Mouse (Mus musculus) lung, embryonic 16.5 days (tissue): Measurements from ENCODE around the gene Qpct. TPM values are rescaled to one million over a fixed set of nuclear protein-coding genes. Genes with fewer than 3 reads are reported as not detected.

Experiments
- ATAC-seq: fragments of 200-750 bp; cut with Nextera tagmentation; 2 replicates; pipeline ENCODE4 v1.8.0; 2017; ENCODE audit warnings: low read depth, mild to moderate bottlenecking, moderate library complexity
- H3K27ac ChIP-seq: fragments of 300-500 bp; sonication (generic); 2 replicates; pipeline ENCODE4 v1.5.1; 2014; ENCODE audit warnings: mild to moderate bottlenecking, control low read depth, low read length
- H3K27me3 ChIP-seq: fragments of 300-500 bp; sonication (generic); 2 replicates; pipeline ENCODE4 v1.6.1; 2014; ENCODE audit warnings: low read depth, low read length, mixed read lengths; ENCODE audit not compliant: control insufficient read depth, insufficient read depth
- H3K36me3 ChIP-seq: fragments of 300-500 bp; sonication (generic); 2 replicates; pipeline ENCODE4 v1.6.1; 2014; ENCODE audit warnings: low read length; ENCODE audit not compliant: control insufficient read depth, insufficient read depth
- H3K4me1 ChIP-seq: fragments of 300-500 bp; sonication (generic); replicated peaks from 2 replicates; pipeline ENCODE4 v1.6.1; 2014; ENCODE audit warnings: low read length, mixed read lengths; ENCODE audit not compliant: control insufficient read depth, insufficient read depth
- H3K4me2 ChIP-seq: fragments of 300-500 bp; sonication (generic); 2 replicates; pipeline ENCODE4 v1.6.1; 2014; ENCODE audit warnings: low read depth, low read length, control low read depth
- H3K4me3 ChIP-seq: fragments of 300-500 bp; sonication (generic); 2 replicates; pipeline ENCODE4 v1.5.1; 2014; ENCODE audit warnings: mild to moderate bottlenecking, low read length, control low read depth
- H3K9ac ChIP-seq: fragments of 300-500 bp; sonication (generic); 2 replicates; pipeline ENCODE4 v1.6.1; 2014; ENCODE audit warnings: low read length, control low read depth
- H3K9me3 ChIP-seq: fragments of 300-500 bp; sonication (generic); 2 replicates; pipeline ENCODE4 v1.6.1; 2016; ENCODE audit warnings: low read length; ENCODE audit not compliant: control insufficient read depth
- WGBS: fragments of 180-500 bp; shearing (Covaris S2); extraction: QIAGEN DNeasy Blood & Tissue Kit; methylation state at CpG from one replicate; pipeline ENCODE4 v1.1.7; 2014; 5-methylcytosine and 5-hydroxymethylcytosine counted together
- polyA plus RNA-seq: library from polyadenylated mRNA; unstranded; fragments of >200 nt; fragmentation: Nextera tagmentation; extraction: Ambion mirVana; gene quantifications from 2 replicates; pipeline ENCODE4 v1.2.1, GENCODE M21; 2015

Gene Qpct
- 25.9 and 26.3 TPM in 2 replicates for polyA plus RNA-seq

DNA sequence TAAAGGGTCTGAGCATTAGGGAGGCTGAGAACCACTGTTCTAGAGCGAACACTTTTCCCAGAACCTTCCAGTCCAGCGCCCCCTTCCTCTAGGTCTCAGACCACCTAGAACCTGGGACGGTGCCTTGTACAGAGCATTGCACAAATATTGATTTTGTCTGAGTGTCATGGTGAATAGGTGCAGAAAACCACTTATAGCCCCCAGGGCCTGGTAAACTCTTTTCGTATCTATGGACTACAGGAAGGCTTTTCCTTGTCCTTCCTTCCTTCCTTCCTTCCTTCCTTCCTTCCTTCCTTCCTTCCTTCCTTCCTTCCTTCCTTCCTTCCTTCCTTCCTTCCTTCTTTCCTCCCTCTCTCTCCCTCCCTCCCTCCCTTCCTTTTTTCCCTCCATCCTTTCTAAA, at the start of gene Qpct:
Gene Qpct (plus strand): TSS at position 301 of the 400 bp plus-strand sequence.
- Histone ChIP-seq H3K27ac (no peak within 1 kb of the TSS), H3K4me3 (peak within 1 kb of the TSS; percentile 66), H3K27me3 (no peaks in the 10 kb centered on the region; the same call in 1 of the 2 replicates), H3K36me3 (no peaks in the 10 kb centered on the region), H3K9ac (peak within 1 kb of the TSS; percentile 64), H3K4me1 (peaks cover 5% of the 10 kb centered on the region; the same call in 1 of the 2 replicates), H3K9me3 (no peaks in the 10 kb centered on the region), H3K4me2 (peak within 1 kb of the TSS; percentile 97)
- WGBS = 63% methylated on average over 4 of the region's 4 CpGs
- no peak for ATAC-seq

DNA sequence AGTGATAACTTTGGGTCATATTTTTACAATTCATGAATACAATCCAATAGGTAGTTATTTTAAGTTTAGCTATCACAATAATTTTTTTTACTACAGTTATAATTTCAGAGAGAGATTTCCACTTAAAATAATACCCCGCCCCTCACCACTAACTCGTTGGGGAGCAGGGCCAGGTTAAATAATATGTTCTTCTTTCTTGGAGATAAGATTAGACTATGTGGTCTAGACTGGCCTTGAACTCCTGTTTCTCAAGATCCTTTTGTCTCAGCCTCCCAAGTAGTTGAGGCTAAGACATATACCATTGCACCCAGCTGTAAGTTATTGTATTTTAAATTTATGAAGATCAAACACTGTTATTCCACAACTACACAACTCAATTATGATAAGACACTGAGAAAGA, 38.1 kb upstream of the Qpct start:
- Histone ChIP-seq H3K36me3 (peaks cover 7% of the 10 kb centered on the region), H3K4me1 (peaks cover 12% of the 10 kb centered on the region), H3K9ac (no peak overlapping the region), H3K27me3 (no peaks in the 10 kb centered on the region), H3K4me2 (no peak overlapping the region), H3K27ac (no peak overlapping the region), H3K4me3 (no peak overlapping the region), H3K9me3 (no peaks in the 10 kb centered on the region)
- WGBS = 59% methylated on average over 2 of the region's 2 CpGs
- no peak for ATAC-seq

DNA sequence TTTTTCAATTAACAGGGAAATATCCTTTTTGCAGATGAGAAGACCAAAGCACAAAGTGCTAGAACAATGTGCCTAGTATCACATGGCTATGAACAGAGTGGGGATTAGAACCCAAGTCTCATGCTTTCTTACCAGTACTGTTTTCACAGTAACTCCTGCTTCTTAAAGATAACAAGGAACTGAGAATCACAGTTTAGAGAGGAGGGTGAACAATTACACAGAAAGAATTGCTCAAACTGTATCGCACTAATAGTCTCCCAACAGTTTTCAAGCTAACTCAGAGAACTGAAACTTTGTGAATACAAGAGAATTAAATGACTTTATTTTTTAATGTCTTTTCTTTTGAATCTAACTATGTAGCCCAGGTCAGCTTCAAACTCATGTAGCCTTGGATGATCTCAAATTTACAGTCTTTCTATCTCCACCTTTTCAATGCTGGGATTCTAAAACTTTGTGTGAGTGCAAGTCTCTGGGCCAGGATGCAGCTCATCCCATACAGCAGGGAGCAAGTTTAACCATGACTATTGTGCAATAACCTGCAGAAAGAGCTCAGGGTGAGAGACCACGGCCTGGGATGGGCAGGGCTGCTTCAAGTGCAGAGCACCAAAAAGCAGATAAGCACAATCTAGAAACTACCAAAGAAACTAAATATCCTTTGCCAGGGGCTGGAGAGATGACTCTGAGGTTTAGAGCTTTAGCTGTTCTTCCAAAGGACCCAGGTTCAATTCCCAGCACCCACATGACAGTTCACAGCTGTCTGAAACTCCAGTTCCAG, 36.6 kb upstream of the Qpct start:
- ATAC-seq = no peak
- Histone ChIP-seq H3K27ac (no peak overlapping the region), H3K9ac (no peak overlapping the region), H3K27me3 (no peaks in the 10 kb centered on the region), H3K36me3 (peaks cover 7% of the 10 kb centered on the region), H3K4me3 (no peak overlapping the region), H3K9me3 (no peaks in the 10 kb centered on the region), H3K4me2 (no peak overlapping the region), H3K4me1 (peaks cover 18% of the 10 kb centered on the region)
- WGBS = 80% methylated on average over 2 of the region's 2 CpGs

DNA sequence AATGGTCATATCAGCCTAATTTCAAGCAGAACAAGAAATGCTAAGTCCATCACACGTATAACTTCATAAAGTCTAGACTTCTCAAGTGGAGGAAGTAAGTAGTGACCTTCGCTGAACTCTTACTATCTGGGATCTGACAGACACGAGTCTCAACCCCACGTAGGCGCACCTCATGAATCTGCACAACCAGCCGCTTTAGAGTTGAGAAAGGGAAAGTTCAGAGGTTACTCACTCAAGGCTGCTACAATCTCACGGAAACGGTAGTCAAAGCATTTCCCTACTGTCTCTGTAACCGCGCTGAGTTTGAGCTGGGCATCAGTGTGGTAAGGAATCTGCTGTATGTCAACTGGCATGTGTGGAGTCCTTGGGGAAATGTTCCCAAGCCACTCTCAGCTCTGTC, 35.9 kb upstream of the Qpct start:
- H3K27me3 ChIP-seq = no peaks in the 10 kb centered on the region
- peaks cover 7% of the 10 kb centered on the region for H3K36me3 ChIP-seq
- H3K4me2 ChIP-seq = no peak overlapping the region
- no peak overlapping the region for H3K4me3 ChIP-seq
- no peaks in the 10 kb centered on the region for H3K9me3 ChIP-seq
- H3K27ac ChIP-seq = no peak overlapping the region
- no peak for ATAC-seq
- no peak overlapping the region for H3K9ac ChIP-seq
- H3K4me1 ChIP-seq = peaks cover 18% of the 10 kb centered on the region
- WGBS = 67% methylated on average over 10 of the region's 10 CpGs

DNA sequence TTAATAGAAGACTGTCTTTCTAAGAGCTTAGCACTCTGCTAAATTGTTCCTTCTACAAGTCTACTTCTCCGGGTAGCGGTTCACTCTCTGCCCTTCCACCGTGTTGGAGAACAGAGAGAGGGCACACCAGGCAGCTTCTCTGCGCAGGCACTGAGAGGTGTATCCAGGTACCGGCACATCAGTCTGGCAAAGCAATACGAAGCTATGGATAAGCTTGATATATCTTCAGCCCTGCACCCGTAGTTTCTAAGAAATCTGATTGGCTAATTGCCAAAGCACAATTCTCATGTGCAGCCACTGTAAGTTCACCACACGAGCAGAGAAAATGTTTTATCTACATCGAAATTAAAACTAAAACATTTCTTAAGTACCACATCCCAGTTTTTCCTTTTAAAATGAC, 33.3 kb upstream of the Qpct start:
- no peak overlapping the region for H3K27ac ChIP-seq
- H3K4me2 ChIP-seq = peak overlapping the region; percentile 49
- no peaks in the 10 kb centered on the region for H3K27me3 ChIP-seq
- 25% methylated on average over 9 of the region's 9 CpGs for WGBS
- peaks cover 18% of the 10 kb centered on the region for H3K4me1 ChIP-seq
- H3K9me3 ChIP-seq = no peaks in the 10 kb centered on the region
- peak overlapping the region; percentile 36 for H3K4me3 ChIP-seq
- H3K9ac ChIP-seq = peak overlapping the region; percentile 39; the same call in 1 of the 2 replicates
- H3K36me3 ChIP-seq = no peaks in the 10 kb centered on the region
- no peak for ATAC-seq

DNA sequence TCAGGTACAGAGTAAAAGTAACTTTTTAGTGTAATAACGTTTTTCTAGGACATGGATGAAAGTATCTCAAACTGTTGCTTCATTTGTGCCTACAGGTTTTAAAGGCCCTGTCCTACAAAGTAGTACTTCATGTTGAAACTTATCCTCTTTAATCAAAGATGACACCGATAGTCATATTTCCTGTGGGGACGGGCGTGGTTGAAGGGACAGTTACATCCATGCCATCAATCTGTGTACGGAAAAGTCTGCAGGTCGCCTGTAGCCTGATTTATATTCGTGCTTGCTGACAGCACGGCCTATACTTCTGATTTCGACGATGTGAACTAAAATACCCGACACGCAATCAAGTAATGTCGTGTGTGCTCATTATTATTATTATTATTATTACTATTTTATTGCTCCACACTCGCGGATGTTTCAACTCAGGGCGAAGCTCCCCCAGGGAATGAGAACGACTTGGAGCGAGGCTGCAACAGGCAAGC, 31.9 kb upstream of the Qpct start:
- peaks cover 18% of the 10 kb centered on the region for H3K4me1 ChIP-seq
- peak overlapping the region; percentile 92 for H3K4me3 ChIP-seq
- no peak for ATAC-seq
- H3K9ac ChIP-seq = peak overlapping the region; percentile 96
- H3K27me3 ChIP-seq = no peaks in the 10 kb centered on the region
- peak overlapping the region; percentile 88 for H3K27ac ChIP-seq
- no peaks in the 10 kb centered on the region for H3K9me3 ChIP-seq
- no peaks in the 10 kb centered on the region for H3K36me3 ChIP-seq
- WGBS = under 1% methylated on average over 18 of the region's 18 CpGs
- H3K4me2 ChIP-seq = peak overlapping the region; percentile 86

DNA sequence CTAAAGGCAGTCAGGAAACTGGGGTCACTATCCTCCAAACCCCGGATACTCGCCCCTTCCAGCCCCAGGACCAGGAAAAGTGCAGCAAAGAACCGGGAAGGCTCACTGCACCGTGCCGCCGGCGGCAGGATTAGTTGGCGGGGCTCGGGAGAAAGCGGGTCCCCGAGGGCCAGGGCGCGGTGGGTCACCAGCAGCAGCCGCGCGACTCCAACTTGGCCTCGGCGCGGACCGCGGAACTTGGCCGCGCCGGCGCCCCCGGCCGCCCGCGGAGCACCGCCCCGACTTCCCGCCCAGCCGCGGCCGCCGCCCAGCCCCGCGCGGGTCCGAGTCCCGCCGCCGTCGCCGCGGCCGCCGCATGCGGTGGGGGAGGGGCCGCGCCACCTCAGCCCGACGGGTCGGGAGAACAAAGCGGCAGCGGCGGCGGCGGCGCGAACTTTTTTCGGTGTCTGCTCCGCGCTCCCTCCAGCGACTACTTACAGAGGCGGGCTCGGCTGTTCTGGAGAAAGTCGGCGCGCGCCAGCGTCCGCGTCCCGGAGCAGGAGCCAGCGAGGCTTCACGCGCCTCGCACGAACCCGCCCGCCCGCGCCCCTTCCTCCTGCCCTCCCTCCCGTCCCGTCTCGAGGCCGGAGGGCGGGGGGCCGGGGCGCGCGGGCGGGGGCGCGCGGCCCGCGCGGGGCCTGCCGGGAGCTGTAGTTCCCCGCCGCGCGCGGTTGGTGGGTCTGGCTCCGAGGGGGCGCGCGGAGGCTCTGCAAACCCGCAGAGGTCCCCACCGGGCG, 31.3 kb upstream of the Qpct start, which contains the start of gene Prkd3:
Gene Prkd3 (minus strand): TSS at position 609 of the 776 bp plus-strand sequence.
- H3K27ac ChIP-seq = peak within 1 kb of the TSS; percentile 88
- peak; percentile 95 for ATAC-seq
- H3K9me3 ChIP-seq = no peaks in the 10 kb centered on the region
- peak within 1 kb of the TSS; percentile 96 for H3K9ac ChIP-seq
- H3K4me2 ChIP-seq = peak within 1 kb of the TSS; percentile 86
- peaks cover 18% of the 10 kb centered on the region for H3K4me1 ChIP-seq
- peak within 1 kb of the TSS; percentile 92 for H3K4me3 ChIP-seq
- under 1% methylated on average over 64 of the region's 113 CpGs for WGBS
- H3K36me3 ChIP-seq = no peaks in the 10 kb centered on the region
- H3K27me3 ChIP-seq = no peaks in the 10 kb centered on the region

DNA sequence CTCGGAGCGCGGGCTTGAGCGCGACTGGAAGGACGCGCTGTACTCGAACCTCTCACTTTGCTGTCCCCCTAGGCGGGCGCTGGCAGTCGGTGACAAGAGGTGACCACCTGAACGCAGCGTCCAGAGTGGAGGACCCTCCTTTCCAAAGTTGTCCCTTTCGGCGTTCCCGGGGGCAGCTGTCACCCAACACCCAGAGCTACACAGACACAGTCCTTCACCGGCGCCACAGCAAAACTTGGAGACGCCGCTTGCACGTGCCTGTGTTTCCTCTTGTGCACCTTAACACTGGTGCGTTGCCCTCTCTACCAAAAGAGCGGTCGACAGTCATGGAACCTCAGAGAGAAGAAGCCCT, 30.7 kb upstream of the Qpct start:
- 3% methylated on average over 24 of the region's 24 CpGs for WGBS
- Histone ChIP-seq H3K27me3 (no peaks in the 10 kb centered on the region), H3K4me1 (peaks cover 18% of the 10 kb centered on the region), H3K9me3 (no peaks in the 10 kb centered on the region), H3K4me2 (peak overlapping the region; percentile 86), H3K4me3 (peak overlapping the region; percentile 92), H3K36me3 (no peaks in the 10 kb centered on the region), H3K27ac (no peak overlapping the region), H3K9ac (peak overlapping the region; percentile 96)
- ATAC-seq = no peak; the same call in 1 of the 2 replicates

DNA sequence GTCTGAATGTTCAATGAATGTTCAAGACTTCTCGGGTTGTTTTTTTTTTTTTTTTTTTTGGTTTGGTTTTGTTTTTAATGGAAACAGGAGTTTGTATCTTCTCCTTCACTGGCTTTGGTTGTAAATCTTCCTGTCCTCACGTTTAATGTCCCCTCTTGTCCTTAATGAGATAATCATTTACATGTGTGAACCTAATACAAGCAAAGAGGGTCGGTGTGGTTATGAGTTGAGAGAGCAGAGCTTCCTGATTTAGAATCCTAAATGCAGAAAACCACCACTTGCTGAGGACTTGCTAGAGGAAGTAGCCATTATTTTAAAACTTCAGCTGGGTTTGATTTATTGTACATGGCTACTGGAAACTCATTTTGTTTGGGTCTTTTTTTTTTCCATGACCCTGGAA, 29.0 kb upstream of the Qpct start:
- H3K27ac ChIP-seq = no peak overlapping the region
- no peaks in the 10 kb centered on the region for H3K27me3 ChIP-seq
- no peak overlapping the region for H3K4me2 ChIP-seq
- no peak overlapping the region for H3K4me3 ChIP-seq
- no peak overlapping the region for H3K9ac ChIP-seq
- H3K4me1 ChIP-seq = peaks cover 14% of the 10 kb centered on the region
- 41% methylated on average over 3 of the region's 3 CpGs for WGBS
- no peak for ATAC-seq
- no peaks in the 10 kb centered on the region for H3K36me3 ChIP-seq
- no peaks in the 10 kb centered on the region for H3K9me3 ChIP-seq
